Mouse (Mus musculus): ENCODE data around the gene Nrm.

DNA sequence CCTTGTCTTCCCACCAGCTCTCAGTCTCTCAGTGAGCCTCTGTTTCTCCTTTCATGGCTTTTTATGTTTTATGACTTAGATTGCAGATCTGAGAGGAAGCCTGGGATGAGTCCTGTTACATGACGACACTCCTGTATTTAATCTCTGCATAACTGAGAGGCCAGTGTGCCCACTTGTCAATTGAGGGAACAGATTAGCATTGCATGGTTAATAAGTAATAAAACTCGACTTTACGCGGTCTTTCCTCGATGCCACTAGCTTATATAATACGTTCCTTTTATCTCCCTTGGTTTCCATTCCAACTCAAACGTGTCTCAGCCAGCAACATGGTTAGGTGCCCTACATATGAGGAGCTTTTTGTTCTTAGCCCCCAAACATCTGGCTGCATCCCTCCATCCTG, 45.3 kb upstream of the Nrm start:
- TF ChIP-seq CTCF (IDR thresholded peaks at IDR 0.05; ENCODE audit: low read depth): no peak
- TF ChIP-seq EP300 (IDR thresholded peaks at IDR 0.05; ENCODE audit: low read depth): no peak

Measured in liver, embryonic 14.5 days (tissue).